Mouse (Mus musculus) urinary bladder, postnatal 10 days (tissue): ENCODE measurements around the gene Slco1a6.

Experiments
- DNase-seq: peaks from one replicate; pipeline ENCODE4 v3.0.0; 2022; ENCODE audit warnings: low spot score

Gene Slco1a6

GRCm38 (mm10) chr6:142035771-142036170 lies 172.6 kb downstream of the Slco1a6 start:
- no peak for DNase-seq
